Mouse (Mus musculus) cerebellum, adult 9-11 months (tissue): ENCODE results near the gene Cse1l.

Experiments used
- DNase-seq: peaks from one replicate; pipeline ENCODE4 v3.0.0; 2022

Cse1l gene

DNA sequence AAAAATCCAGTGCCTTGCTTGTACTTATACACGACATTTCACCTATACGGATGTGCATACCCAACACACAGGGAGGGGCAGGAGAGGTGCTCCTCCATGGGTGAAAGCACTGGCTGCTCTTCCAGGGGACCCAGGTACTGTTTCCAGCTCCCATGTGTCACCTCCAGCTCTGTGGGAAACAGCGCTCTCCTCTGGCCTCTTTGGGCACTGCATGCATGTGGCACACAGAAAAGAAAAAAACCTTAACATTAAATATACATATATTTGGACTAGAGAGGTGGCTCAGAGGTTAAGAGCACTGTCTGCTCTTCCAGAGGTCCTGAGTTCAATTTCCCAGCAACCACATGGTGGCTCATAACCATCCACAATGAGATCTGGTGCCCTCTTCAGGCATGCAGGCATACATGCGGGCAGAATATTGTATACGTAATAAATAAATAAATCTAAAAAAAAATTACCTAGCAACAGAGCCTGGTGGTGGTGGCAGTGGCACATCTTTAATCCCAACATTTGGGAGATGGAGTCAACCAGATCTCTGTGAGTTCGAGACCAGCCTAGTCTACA is 2.0 kb upstream of the Cse1l start:
- peak; percentile 31 for DNase-seq

- no peak for DNase-seq
Observed at GRCm38 (mm10) chr2:166906523-166907182, 813 bp downstream of the Cse1l start.

- DNase-seq, result no peak
Observed at GRCm38 (mm10) chr2:166909729-166910128, 3.9 kb downstream of the Cse1l start.

DNA sequence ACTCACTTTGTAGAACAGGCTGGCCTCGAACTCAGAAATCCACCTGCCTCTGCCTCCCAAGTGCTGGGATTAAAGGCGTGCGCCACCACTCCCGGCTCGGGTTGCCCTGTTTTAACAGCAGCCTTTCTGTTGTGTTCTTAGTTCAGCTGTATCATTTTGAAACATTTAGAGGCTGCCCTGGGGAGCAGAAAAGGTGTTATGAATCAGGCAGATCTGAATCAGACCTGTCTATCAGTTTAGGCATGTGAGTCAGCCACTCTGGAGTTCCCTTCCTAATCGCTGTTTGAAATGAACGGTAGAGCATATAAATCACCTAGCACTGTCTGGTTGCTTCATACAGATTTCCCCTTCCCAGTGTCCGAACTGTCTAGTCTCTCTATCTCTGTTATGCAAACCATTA is 4.7 kb downstream of the Cse1l start:
- no peak for DNase-seq

- no peak for DNase-seq
Observed at GRCm38 (mm10) chr2:166923971-166924370, 18.1 kb downstream of the Cse1l start.

GRCm38 (mm10) chr2:166933943-166934342 is 28.1 kb downstream of the Cse1l start:
- no peak for DNase-seq

DNA sequence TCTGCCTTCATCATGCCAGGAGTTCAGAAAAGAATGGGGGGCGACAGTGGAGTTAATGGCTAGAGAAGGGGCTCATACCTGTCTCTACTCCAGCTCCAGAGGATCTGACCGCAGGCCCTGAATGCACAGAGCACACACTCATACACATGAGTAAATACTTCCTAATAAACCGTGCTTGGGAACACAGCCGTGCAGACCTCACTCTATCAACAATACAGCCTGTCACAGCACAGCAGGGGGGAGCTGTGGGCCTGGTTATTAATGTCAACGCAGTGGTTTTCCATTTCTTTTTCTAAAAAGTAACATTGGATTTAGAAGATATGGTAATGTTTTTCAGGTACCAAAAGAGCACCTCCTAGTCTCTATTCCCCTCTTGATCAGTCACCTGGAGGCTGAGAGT is 28.6 kb downstream of the Cse1l start:
- DNase-seq, result no peak

GRCm38 (mm10) chr2:166935582-166935981 is 29.7 kb downstream of the Cse1l start:
- DNase-seq, result no peak

- peak; percentile 33 for DNase-seq
Observed at GRCm38 (mm10) chr2:166936166-166936565, 30.3 kb downstream of the Cse1l start.

DNA sequence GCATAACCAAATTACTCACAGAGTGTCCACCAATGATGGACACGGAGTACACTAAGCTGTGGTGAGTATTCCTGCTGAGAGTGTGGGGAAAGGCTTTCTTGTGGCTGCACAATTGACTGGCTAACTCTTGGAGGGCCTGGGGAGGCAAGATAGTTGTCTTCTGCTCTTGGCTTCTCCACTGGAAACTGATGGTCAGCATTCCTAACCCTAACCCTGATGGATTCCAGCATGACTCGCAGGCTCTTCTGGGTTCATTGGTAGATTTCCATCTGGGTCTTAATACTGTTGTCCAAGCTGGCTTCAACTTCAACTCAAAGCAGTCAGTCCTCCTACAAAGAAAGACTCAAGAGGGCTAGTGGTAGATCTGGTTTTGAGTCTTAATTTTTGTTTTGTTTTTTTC is 37.3 kb downstream of the Cse1l start:
- DNase-seq, result no peak

DNA sequence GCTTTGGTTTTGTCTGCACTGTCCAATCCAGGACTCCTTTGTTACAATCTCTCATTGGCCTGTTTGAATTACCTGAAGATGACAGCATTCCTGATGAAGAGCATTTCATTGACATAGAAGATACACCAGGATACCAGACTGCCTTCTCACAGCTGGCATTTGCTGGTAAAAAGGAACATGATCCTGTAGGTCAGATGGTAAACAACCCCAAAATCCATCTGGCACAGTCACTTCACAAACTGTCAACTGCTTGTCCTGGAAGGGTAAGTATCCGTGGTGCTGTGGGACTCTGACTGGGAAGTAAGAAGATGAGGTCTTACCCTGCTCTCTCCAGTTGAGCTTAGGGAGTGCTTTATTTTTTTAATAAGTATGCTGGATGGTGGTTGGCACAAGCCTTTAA is 38.5 kb downstream of the Cse1l start:
- no peak for DNase-seq

GRCm38 (mm10) chr2:166945456-166945855 is 39.6 kb downstream of the Cse1l start:
- DNase-seq, result no peak

DNA sequence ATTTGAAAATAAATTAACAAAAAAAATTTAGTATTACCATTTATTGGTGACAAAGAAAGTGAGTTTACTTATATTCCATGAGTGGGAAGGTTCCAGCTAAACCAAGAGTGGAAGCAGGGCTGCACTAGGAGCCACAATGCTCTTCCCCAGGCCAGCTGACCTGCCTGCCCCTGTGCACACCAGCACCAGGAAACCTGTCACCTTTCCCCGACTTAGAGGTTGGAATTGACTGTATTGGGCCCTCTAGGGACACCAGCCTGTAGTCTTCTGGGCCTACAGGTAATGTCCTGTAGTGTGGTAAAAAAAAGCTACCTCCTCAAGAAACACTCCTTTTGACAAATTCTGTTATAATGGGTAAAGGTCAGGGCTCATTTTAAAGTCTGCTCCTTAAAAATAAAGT is 42.4 kb downstream of the Cse1l start:
- no peak for DNase-seq

GRCm38 (mm10) chr2:166948936-166949335 is 43.1 kb downstream of the Cse1l start:
- DNase-seq, result no peak

DNA sequence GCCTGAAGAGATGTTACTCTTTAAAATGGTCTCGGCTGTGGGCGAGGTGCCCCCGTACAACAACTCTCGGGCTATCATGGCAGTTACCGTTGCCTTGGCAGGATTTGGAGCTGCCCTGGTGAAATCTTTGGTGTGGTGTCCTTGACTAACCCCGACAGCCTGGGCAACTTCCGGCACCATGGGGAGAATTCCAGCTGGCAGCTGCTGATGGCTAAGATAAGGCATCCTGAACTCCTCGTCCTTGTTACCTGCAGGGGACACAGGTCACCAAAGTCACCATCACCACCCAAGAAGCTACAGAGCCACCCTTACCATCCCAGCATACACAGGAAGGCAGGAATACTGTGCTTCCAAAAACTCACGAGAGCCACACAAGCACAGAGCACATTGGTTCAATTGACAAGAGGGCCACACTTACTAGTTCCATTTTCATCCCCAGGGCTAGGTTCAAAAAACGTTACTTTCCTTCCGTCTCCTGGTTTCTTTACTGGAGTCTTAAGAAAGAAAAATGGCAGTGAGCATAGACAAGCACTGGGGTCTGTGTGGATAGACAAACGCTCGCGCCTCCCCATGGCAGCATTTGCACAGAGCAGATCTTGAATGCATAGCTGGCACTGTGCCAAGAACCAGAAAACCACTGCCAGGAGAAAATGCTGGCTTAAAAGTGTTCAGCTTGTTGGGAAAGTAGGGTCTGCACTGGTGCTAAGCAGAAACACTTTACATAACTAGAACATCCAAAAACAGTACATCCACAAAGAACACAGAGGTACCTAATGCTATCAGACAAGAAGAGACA is 45.2 kb downstream of the Cse1l start:
- peak; percentile 36 for DNase-seq

GRCm38 (mm10) chr2:166952151-166952550 is 46.3 kb downstream of the Cse1l start:
- no peak for DNase-seq

DNA sequence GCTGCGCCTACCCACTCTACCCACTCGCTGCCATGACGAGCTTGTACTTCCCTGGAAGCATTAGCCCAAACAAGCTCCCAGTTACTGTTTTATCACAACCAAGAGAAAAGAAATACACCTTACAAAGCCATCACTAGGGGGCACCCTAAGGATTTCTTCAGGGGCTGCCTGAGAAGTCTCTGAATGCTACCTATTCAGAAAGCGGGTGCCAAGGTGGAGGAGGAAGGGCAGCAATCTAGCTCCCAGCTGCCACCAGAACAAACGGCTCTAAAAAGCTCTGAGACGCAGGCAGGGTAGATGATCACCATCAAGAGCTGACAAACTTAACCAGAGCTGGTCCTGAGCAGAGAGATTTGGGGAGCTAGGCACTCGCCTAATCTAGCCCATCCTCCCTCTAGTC is 51.0 kb downstream of the Cse1l start:
- DNase-seq, result peak; percentile 72

GRCm38 (mm10) chr2:166960648-166961330 is 54.9 kb downstream of the Cse1l start:
- peak; percentile 46 for DNase-seq

DNA sequence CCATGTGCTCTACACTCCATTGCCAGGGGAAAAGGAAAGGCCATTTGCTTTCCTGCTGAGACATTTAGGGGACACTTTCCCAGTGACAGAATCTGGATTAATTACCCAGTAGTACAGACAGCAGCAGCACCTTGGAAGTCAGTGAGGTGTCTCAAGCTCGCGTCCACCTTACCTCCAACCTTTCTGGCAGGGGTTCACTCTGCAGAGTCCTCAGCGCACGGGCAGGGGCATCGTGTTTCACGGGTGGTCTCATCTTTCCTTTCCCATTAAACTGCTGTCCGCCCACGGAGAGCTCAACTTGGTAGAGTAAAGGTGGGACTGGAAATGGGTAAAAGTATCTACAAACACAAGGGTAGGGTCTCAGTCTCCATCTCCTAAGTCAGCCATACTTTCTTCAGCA is 57.4 kb downstream of the Cse1l start:
- no peak for DNase-seq

GRCm38 (mm10) chr2:166964773-166965172 is 58.9 kb downstream of the Cse1l start:
- no peak for DNase-seq

- DNase-seq, result no peak
Observed at GRCm38 (mm10) chr2:166973153-166973552, 67.3 kb downstream of the Cse1l start.

DNA sequence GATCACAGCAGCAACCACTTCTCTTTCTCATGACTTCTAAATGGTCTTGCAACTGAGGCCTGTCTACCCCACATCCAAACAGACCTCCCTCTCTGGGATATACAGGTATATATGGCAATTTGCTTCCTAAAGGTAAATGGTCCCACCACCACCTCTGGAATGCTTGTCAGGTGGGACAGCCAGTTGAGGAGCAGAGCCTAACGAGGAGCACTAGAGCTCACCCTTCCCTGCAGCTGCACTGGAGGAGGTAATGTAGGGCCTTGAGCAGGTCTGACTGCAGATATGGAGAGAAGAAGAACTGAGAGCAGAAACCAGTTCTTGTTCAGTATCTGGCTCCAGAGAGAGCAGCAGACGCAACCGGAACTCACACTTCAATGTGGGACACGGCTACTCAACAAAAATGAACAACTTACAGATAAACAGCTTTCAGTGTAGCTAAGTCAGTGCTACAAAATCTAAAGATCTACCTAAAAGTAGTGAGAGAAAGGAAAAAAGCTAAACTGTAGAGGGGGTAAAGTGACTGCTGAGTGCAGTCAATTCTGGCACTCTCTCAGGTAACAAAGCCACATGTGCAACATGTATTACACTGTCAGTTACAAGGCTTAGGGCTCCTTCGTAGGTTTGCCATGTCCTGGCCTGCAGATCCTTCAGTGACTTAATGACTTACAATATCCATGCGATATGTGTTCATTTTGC is 68.5 kb downstream of the Cse1l start:
- DNase-seq, result no peak

- DNase-seq, result no peak
Observed at GRCm38 (mm10) chr2:166976356-166976755, 70.5 kb downstream of the Cse1l start.
